Mouse (Mus musculus): ENCODE measurements at regions not wholly inside any gene's neighbourhood (a gene's known extent, or its start where the extent isn't known, plus 50 kb on each side); places are given as distances from the start of the nearest gene placed in this dataset.

DNA sequence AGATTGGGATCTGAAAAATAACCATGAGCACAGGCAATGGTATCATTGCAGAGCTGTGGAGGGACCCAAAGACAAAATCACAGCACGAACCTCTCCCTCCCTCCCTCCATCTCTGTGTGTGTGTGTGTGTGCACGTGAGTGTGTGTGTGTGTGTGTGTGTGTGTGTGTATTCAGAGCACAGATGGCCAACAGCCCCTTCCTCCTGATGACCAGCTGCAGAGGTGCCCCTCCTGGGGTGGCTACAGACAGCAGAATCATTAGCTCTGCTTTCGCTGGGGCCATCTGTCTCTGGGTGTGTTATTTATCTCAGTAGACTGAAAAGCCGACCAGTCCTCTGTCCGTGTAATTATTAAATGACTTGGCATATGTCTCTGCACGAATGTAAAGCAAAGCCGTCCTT, 134.4 kb upstream of the App start:
- TF ChIP-seq MAX (IDR thresholded peaks at IDR 0.05) (no peak), CTCF (IDR thresholded peaks at IDR 0.05; ENCODE audit: control insufficient read depth, insufficient read depth, insufficient read length) (no peak)

Data from C2C12 (cell line).